Mouse (Mus musculus): ENCODE measurements around the gene Ccdc65. TPM values are rescaled to one million over a fixed set of nuclear protein-coding genes. Genes with fewer than 3 reads are reported as not detected.
A peak's percentile ranks its signal among the peaks of the same experiment; 100 is the strongest.

Gene Ccdc65
- total RNA-seq, 2 experiments from 2014 or later, result not detected

GRCm38 (mm10) chr15:98691486-98692147, 16.4 kb upstream of the Ccdc65 start:
- ATAC-seq (ENCODE audit: poor library complexity, severe bottlenecking), result no peak

DNA sequence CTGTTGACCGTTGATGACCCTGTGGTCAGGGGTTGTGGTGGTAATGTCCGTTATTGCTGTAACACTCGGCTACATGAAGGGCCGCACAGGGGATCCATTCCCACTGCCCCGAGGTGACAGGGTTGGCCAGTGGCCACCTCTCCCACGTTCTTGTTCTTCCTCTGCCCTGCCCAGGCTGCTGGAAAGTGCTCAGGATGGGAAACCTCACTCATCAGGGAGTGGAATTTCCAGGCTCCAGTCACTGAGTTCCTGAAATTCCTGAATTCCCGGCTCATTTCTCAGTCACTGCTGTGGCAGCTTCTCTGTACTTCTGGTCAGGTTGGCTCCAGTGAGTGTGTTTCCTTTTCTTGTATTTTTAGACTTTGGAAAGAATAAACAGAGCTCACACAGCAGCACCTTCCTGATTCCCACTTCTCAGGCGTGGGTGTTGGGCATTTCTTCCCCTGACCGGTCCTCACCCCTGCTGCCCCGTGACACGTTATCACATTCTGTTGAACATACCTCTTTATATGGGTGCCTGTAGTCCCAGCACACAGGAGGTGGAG, 15.8 kb upstream of the Ccdc65 start:
- ATAC-seq (ENCODE audit: poor library complexity, severe bottlenecking), result peak; percentile 72

- ATAC-seq (ENCODE audit: poor library complexity, severe bottlenecking), result no peak
Measured at GRCm38 (mm10) chr15:98695726-98696125, 12.3 kb upstream of the Ccdc65 start.

GRCm38 (mm10) chr15:98696216-98696615, 11.8 kb upstream of the Ccdc65 start:
- ATAC-seq (ENCODE audit: poor library complexity, severe bottlenecking), result no peak

GRCm38 (mm10) chr15:98699190-98700105, 8.6 kb upstream of the Ccdc65 start:
- peak; percentile 100 for ATAC-seq (ENCODE audit: poor library complexity, severe bottlenecking)

DNA sequence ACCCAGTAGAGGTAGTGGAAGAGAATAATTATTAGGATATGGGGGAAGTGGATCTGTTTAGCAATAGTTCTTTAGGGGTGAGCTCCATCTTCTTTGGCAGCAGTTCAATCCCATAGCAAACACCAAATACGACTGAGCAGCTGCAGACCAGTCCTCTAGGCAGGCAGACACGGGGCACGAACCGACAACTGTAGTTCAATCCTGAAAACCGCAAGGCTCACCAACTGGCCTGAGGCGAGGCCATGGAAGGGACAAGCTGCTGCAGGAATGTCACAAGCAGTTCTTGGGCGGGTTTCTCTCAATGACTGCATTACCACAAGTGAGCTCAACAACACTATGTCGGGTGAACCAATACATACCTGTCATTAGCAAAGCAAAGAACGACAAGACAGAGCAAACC, 3.7 kb upstream of the Ccdc65 start:
- no peak for ATAC-seq (ENCODE audit: poor library complexity, severe bottlenecking)

DNA sequence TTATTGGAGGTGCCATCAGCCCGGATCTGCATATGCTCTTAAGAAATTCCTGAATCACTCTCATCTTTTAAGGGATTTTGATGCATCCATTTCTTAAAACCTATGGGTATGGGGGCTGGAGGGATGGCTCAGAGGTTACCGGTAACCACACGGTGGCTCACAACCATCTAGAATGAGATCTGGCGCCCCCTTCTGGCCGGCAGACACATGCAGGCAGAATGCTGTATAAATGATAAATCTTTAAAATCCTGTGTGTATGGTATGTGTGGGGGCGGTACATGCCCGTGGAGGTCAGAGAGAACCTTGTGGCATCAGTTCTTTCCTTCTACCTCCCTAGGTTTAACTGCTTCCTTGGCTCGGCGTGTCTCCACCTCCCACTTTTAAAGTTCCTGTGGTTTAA, 2.4 kb downstream of the Ccdc65 start:
- peak; percentile 65 for ATAC-seq (ENCODE audit: poor library complexity, severe bottlenecking)

- ATAC-seq (ENCODE audit: poor library complexity, severe bottlenecking), result no peak
Measured at GRCm38 (mm10) chr15:98714230-98714652, 6.2 kb downstream of the Ccdc65 start.

- no peak for ATAC-seq (ENCODE audit: poor library complexity, severe bottlenecking)
Measured at GRCm38 (mm10) chr15:98717301-98717700, 9.3 kb downstream of the Ccdc65 start.

DNA sequence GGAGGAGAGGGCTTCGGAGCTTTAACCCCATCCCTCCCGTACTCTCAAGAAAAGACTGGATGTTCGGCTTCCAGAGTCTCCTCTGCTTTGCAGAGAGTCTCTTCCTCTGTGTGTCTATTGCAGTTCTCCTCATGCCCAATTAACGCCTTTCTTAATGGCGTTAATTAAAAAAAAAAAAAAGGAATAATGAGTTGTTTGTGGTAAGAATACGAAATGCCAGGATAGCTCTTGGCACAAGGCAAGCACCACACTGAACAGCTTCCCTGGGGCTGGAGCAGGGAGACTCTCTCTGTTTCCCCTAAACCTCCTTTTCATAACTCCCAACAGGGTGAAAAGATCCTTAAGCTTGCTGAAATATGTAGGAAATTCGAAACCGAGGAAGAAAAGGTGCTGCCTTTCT, 14.2 kb downstream of the Ccdc65 start:
- no peak for ATAC-seq (ENCODE audit: poor library complexity, severe bottlenecking)

GRCm38 (mm10) chr15:98722854-98723253, 14.8 kb downstream of the Ccdc65 start:
- peak; percentile 45; the same call in 1 of the 2 replicates for ATAC-seq (ENCODE audit: poor library complexity, severe bottlenecking)

DNA sequence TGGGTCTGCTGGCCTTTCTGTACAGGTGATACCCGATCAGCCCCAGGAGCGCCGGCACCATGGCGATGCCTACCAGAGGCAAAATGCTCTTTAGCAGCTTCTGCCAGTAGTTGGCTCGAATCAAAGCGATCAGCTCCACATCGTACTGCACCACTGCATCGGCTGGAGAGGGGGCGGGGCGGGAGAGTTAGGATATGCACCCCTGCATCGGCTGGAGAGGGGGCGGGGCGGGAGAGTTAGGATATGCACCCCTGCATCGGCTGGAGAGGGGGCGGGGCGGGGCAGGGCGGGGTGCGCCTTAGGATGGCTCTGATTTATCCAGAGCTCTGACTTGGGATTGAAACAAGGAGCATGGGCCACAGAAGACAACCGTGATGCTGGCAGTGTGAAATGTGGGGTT, 16.4 kb downstream of the Ccdc65 start:
- no peak for ATAC-seq (ENCODE audit: poor library complexity, severe bottlenecking)

DNA sequence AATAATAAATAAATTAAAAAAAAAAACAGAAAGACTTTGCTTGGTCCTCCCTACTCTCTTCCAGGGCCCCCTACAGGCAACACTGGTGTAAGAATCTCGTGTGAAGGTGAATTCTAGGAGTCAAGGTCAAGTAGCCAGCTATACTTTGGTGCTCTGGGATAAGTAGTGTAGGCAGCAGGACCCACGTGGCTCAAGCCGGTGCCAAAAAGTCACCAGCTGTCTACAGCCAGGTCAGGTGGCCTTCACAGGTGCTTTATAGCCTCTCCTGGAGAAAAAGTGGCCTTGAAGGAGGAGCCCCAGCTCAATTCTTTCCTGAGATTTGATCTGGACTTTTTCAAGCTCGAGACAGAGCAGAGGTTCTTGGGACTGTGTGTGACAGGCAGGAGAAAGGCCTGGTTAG, 18.1 kb downstream of the Ccdc65 start:
- no peak for ATAC-seq (ENCODE audit: poor library complexity, severe bottlenecking)

- no peak for ATAC-seq (ENCODE audit: poor library complexity, severe bottlenecking)
Measured at GRCm38 (mm10) chr15:98726746-98727145, 18.7 kb downstream of the Ccdc65 start.

DNA sequence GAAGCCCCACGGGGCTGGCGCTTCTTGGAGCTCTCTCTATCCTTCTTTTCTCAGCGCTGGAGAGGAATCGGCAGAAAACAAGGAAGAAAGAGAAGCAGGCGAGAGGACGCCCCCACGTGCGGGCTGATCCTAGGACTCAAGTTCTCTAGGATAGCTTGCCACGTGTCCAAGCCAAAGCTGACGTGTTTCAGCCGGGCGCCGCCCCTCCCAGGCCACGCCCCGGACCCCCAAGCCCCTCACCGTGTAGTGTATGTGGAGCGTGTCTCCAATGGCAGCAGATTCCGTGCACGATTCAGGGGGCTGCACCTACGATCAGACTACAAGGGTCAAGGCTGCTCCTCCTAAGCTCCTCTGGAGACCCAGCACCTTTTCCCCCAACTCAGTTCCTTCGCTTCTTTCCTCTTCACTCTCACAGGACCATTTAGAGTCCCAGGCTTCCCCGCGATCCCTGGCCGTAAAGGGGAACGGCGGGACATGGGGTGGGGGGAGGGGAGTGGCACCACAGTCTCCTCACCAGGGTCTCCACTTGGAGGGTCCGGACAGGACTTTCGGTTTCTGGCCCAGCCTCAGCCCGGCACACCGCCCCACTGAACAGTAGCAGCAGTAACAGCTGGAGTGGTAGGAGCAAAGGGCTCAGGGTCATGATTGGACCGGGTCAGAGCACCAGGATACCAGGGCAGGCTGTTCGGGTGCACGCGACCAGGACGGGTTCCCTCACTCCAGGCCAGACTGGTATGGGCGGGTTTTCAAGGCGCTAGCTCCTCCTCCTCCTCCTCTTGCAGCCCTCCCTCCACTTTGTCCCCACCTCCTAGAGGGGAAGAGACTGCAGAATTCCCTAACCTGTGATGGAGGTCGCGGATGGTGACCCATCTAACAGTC, 19.7 kb downstream of the Ccdc65 start, which contains the start of gene Fkbp11:
Fkbp11 (minus strand) TSS at position 756 of the 879 bp plus-strand sequence.
- peak; percentile 71 for ATAC-seq (ENCODE audit: poor library complexity, severe bottlenecking)

DNA sequence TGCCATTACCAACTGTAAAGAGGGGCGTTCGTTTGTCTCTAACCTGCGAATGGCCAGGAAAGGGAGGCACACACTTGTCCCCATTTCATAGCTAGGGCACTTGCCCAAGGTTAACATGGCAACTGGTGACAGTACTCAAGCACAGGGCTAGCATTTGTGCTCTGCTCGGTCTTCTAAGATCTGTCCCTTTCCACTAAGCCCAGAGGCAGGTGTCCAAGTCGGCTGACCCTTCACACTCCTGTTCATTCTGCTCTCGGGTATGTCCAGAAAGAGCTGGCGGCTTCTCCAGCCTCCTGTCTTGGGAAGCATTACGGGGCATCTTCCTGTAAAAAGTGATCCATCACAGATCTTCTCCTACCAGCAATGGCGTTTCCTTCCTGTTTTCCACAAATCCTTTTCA, 20.4 kb downstream of the Ccdc65 start:
- no peak for ATAC-seq (ENCODE audit: poor library complexity, severe bottlenecking)

GRCm38 (mm10) chr15:98729791-98730545, 22.0 kb downstream of the Ccdc65 start:
- no peak for ATAC-seq (ENCODE audit: poor library complexity, severe bottlenecking)

DNA sequence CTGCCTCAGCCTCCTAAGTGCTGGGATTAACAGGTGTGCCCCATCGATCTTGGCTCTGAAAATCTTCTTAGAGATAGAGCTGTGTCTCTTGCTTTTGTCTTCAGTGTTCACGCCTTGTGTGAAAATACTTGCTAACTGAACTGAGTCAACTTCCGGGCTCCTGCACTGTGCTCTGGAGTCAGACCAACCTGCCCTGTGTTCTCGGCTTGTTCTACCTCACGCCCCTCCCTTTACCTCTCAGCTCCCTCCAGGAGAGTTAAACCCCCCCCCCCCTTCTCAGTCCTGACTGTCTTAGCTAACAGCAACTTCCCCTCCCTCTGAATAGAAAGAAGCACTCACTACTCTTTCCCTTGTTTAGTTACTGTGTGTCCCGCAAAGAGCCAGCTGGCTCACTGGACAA, 22.8 kb downstream of the Ccdc65 start:
- no peak for ATAC-seq (ENCODE audit: poor library complexity, severe bottlenecking)

DNA sequence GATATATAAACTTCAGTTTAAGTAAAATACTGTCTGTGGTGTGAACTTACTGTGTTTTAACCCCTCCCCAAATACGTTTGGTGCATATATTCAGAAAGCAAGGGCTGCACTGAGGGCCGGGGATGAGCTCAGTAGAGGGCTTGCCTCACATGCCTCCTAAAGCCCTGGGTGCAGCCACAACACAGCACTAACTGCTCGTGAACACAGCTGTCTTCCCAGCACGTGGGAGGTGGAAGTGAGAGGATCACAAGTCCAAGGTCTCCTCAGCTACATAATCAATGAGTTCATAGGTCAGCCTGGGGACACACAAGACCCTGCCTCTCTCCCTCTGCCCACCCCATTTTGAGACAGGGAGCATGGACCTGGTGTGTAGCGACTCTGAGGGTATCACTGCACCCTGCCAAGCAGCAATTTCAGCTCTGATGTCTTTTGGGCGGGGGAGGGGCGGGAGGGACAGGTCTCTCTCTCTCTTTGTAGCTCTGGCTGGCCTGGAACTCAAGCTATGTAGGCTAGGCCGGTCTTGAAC, 24.1 kb downstream of the Ccdc65 start:
- ATAC-seq (ENCODE audit: poor library complexity, severe bottlenecking), result no peak

- no peak for ATAC-seq (ENCODE audit: poor library complexity, severe bottlenecking)
Measured at GRCm38 (mm10) chr15:98733370-98733769, 25.4 kb downstream of the Ccdc65 start.

Data from megakaryocyte, adult 5-6 weeks (primary cell).